Mouse (Mus musculus): ENCODE data around the gene Ldah. TPM values are rescaled to one million over a fixed set of nuclear protein-coding genes. Genes with fewer than 3 reads are reported as not detected.
A peak's percentile ranks its signal among the peaks of the same experiment; 100 is the strongest.
"Not testable (repeated sequence)": the region's sequence is repeated elsewhere in the genome, so short reads cannot be mapped to it uniquely, and the experiment has no call there.

Ldah gene
- 63.4 and 73.3 TPM in 2 replicates for polyA plus RNA-seq (2016; fragmentation: Nextera tagmentation; extraction: Ambion mirVana)

GRCm38 (mm10) chr12:8207978-8208403 is at the start of gene Ldah:
Gene Ldah (plus strand): TSS chr12:8208107.
- ATAC-seq (ENCODE audit: insufficient number of reproducible peaks, insufficient read depth, low FRiP score, low TSS enrichment, low read depth), result peak; percentile 94
- under 1% methylated on average over 34 of the region's 34 CpGs for WGBS
- Histone ChIP-seq H3K4me3 (replicated peaks) (peak within 1 kb of the TSS; percentile 78), H3K27me3 (no peaks in the 10 kb centered on the region), H3K36me3 (peaks cover 3% of the 10 kb centered on the region; the same call in 1 of the 2 replicates), H3K27ac (0 out of 2 replicates have a peak within 1 kb of the TSS, but pooled peaks have one; percentile 12), H3K9ac (replicated peaks) (peak within 1 kb of the TSS; percentile 80), H3K9me3 (0 out of 2 replicates have a peak, but pooled peaks cover 3% of the 10 kb centered on the region), H3K4me1 (replicated peaks) (no peaks in the 10 kb centered on the region), H3K4me2 (peak within 1 kb of the TSS; percentile 65)

- Histone ChIP-seq H3K4me1 (replicated peaks) (no peaks in the 10 kb centered on the region), H3K4me2 (no peak overlapping the region), H3K27me3 (no peaks in the 10 kb centered on the region), H3K4me3 (replicated peaks) (no peak overlapping the region), H3K9ac (replicated peaks) (no peak overlapping the region), H3K27ac (no peak overlapping the region), H3K9me3 (no peaks in the 10 kb centered on the region), H3K36me3 (no peaks in the 10 kb centered on the region)
- 64% methylated on average over 2 of the region's 2 CpGs for whole genome bisulfite sequencing
- no peak for ATAC-seq (ENCODE audit: insufficient number of reproducible peaks, insufficient read depth, low FRiP score, low TSS enrichment, low read depth)
These were observed 40.2 kb upstream of the Ldah start for GRCm38 (mm10) chr12:8167743-8168142.

GRCm38 (mm10) chr12:8180921-8181320 is 27.0 kb upstream of the Ldah start:
- Histone ChIP-seq H3K27ac (no peak overlapping the region), H3K9ac (replicated peaks) (no peak overlapping the region), H3K4me2 (no peak overlapping the region), H3K4me1 (replicated peaks) (no peaks in the 10 kb centered on the region), H3K9me3 (no peaks in the 10 kb centered on the region), H3K4me3 (replicated peaks) (no peak overlapping the region), H3K27me3 (no peaks in the 10 kb centered on the region), H3K36me3 (no peaks in the 10 kb centered on the region)
- 29% methylated on average over 6 of the region's 6 CpGs for WGBS
- ATAC-seq (ENCODE audit: insufficient number of reproducible peaks, insufficient read depth, low FRiP score, low TSS enrichment, low read depth), result no peak

- Histone ChIP-seq H3K27me3 (no peaks in the 10 kb centered on the region), H3K9me3 (no peaks in the 10 kb centered on the region), H3K27ac (no peak overlapping the region), H3K4me3 (replicated peaks) (no peak overlapping the region), H3K4me2 (no peak overlapping the region), H3K9ac (replicated peaks) (no peak overlapping the region), H3K36me3 (no peaks in the 10 kb centered on the region), H3K4me1 (replicated peaks) (no peaks in the 10 kb centered on the region)
- ATAC-seq (ENCODE audit: insufficient number of reproducible peaks, insufficient read depth, low FRiP score, low TSS enrichment, low read depth), result no peak
These were observed 26.2 kb upstream of the Ldah start for GRCm38 (mm10) chr12:8181744-8182143.

- H3K9me3 ChIP-seq, result no peaks in the 10 kb centered on the region
- H3K4me3 ChIP-seq (replicated peaks), result no peak overlapping the region
- no peaks in the 10 kb centered on the region for H3K36me3 ChIP-seq
- no peak overlapping the region for H3K4me2 ChIP-seq
- H3K4me1 ChIP-seq (replicated peaks), result no peaks in the 10 kb centered on the region
- no peak overlapping the region for H3K9ac ChIP-seq (replicated peaks)
- no peak overlapping the region for H3K27ac ChIP-seq
- no peaks in the 10 kb centered on the region for H3K27me3 ChIP-seq
- ATAC-seq (ENCODE audit: insufficient number of reproducible peaks, insufficient read depth, low FRiP score, low TSS enrichment, low read depth), result no peak
These were observed 23.4 kb upstream of the Ldah start for GRCm38 (mm10) chr12:8184518-8184917.

- Histone ChIP-seq H3K9me3 (no peaks in the 10 kb centered on the region), H3K4me2 (no peak overlapping the region), H3K27ac (no peak overlapping the region), H3K4me3 (replicated peaks) (no peak overlapping the region), H3K4me1 (replicated peaks) (no peaks in the 10 kb centered on the region), H3K27me3 (no peaks in the 10 kb centered on the region), H3K9ac (replicated peaks) (no peak overlapping the region), H3K36me3 (no peaks in the 10 kb centered on the region)
- ATAC-seq (ENCODE audit: insufficient number of reproducible peaks, insufficient read depth, low FRiP score, low TSS enrichment, low read depth), result no peak
These were observed 19.7 kb upstream of the Ldah start for GRCm38 (mm10) chr12:8188161-8188560.

DNA sequence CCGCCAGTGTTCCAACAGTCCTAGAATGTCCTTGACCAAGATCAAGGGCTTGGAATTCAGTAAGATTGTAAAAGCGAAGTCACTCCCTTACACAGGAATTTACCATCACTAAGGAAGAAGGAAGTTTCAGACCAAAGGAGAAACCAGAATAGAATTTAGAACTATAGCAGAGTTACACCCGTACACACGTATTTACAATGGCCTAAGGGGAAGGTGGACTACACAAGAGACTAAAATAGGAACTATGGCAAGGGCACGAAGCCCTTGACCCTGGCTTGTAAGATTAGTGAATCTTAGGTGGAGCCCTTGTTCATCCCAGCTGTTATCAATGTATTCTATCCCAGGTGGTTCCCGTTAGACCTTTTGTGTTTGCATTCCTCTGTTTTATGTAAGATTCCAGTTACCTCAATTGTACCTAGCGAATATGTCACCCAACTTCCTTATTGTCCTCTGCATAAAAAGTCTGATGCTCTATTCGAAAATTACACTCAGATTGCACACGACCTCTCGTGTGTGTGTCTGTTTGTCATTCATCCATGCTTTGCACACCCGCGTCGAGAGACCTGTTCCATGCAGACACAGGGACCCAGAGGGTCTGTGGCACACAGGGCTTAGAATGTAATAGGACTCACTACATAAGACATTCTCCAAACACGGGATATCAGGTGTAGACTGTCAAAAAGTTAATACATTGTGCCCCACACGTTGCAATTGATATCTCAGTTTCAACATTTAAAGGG is 18.9 kb upstream of the Ldah start:
- not testable (repeated sequence) for ATAC-seq (ENCODE audit: insufficient number of reproducible peaks, insufficient read depth, low FRiP score, low TSS enrichment, low read depth)

DNA sequence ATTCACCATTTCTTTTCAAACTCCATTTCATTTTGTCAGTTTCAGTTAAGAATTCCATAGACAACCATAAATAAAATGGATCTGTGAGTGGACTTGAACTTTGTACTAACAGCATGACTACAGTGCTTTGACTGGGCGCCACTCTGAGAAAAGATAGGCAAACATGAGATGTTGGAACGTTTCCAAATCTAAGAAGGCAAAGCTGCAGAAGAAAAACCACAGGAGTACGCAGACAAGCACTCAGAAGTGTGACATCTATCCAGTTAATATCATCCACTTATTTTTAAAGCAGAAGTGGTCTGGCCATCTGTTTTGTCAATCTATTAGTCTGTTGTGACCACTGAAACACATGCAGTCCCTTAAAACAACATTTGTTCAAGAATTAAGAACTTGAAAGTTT is 18.2 kb upstream of the Ldah start:
- no peaks in the 10 kb centered on the region for H3K4me1 ChIP-seq (replicated peaks)
- H3K9me3 ChIP-seq, result no peaks in the 10 kb centered on the region
- H3K36me3 ChIP-seq, result no peaks in the 10 kb centered on the region
- H3K4me2 ChIP-seq, result no peak overlapping the region
- H3K9ac ChIP-seq (replicated peaks), result no peak overlapping the region
- H3K27ac ChIP-seq, result no peak overlapping the region
- no peak for ATAC-seq (ENCODE audit: insufficient number of reproducible peaks, insufficient read depth, low FRiP score, low TSS enrichment, low read depth)
- 76% methylated on average over 3 of the region's 3 CpGs for WGBS
- H3K27me3 ChIP-seq, result no peaks in the 10 kb centered on the region
- no peak overlapping the region for H3K4me3 ChIP-seq (replicated peaks)

More for the DNA sequence above, 18.9 kb upstream of the Ldah start:
- not testable (repeated sequence) for H3K4me1 ChIP-seq (replicated peaks); H3K36me3 ChIP-seq; H3K4me3 ChIP-seq (replicated peaks); H3K4me2 ChIP-seq; H3K27ac ChIP-seq; H3K9ac ChIP-seq (replicated peaks); H3K9me3 ChIP-seq; H3K27me3 ChIP-seq
- WGBS, result 85% methylated on average over 15 of the region's 15 CpGs

GRCm38 (mm10) chr12:8205721-8206120 is 2.2 kb upstream of the Ldah start:
- Histone ChIP-seq H3K27me3 (no peaks in the 10 kb centered on the region), H3K27ac (no peak overlapping the region), H3K4me1 (replicated peaks) (no peaks in the 10 kb centered on the region), H3K4me3 (replicated peaks) (no peak overlapping the region), H3K9me3 (no peaks in the 10 kb centered on the region), H3K9ac (replicated peaks) (no peak overlapping the region), H3K4me2 (no peak overlapping the region), H3K36me3 (no peaks in the 10 kb centered on the region)
- WGBS, result 88% methylated on average over 2 of the region's 2 CpGs
- no peak for ATAC-seq (ENCODE audit: insufficient number of reproducible peaks, insufficient read depth, low FRiP score, low TSS enrichment, low read depth)

GRCm38 (mm10) chr12:8207578-8207977 is 329 bp upstream of the Ldah start:
- H3K27ac ChIP-seq, result 0 out of 2 replicates have a peak overlapping the region, but pooled peaks have one; percentile 12
- H3K4me3 ChIP-seq (replicated peaks), result peak overlapping the region; percentile 78
- WGBS, result 25% methylated on average over 3 of the region's 5 CpGs
- peak overlapping the region; percentile 65 for H3K4me2 ChIP-seq
- no peaks in the 10 kb centered on the region for H3K27me3 ChIP-seq
- no peak; the same call in 1 of the 2 replicates for ATAC-seq (ENCODE audit: insufficient number of reproducible peaks, insufficient read depth, low FRiP score, low TSS enrichment, low read depth)
- no peaks in the 10 kb centered on the region for H3K9me3 ChIP-seq
- H3K36me3 ChIP-seq, result no peaks in the 10 kb centered on the region
- no peaks in the 10 kb centered on the region for H3K4me1 ChIP-seq (replicated peaks)
- peak overlapping the region; percentile 80 for H3K9ac ChIP-seq (replicated peaks)

- H3K27me3 ChIP-seq, result no peaks in the 10 kb centered on the region
- ATAC-seq (ENCODE audit: insufficient number of reproducible peaks, insufficient read depth, low FRiP score, low TSS enrichment, low read depth), result no peak
- WGBS, result 85% methylated on average over 15 of the region's 15 CpGs
- H3K9me3 ChIP-seq, result 0 out of 2 replicates have a peak, but pooled peaks cover 3% of the 10 kb centered on the region
- H3K4me1 ChIP-seq (replicated peaks), result no peaks in the 10 kb centered on the region
- H3K4me3 ChIP-seq (replicated peaks), result no peak overlapping the region
- peaks cover 3% of the 10 kb centered on the region; the same call in 1 of the 2 replicates for H3K36me3 ChIP-seq
- H3K4me2 ChIP-seq, result no peak overlapping the region
- no peak overlapping the region for H3K27ac ChIP-seq
- no peak overlapping the region for H3K9ac ChIP-seq (replicated peaks)
These were observed 8.7 kb downstream of the Ldah start for GRCm38 (mm10) chr12:8216392-8217280.

Measured in limb, embryonic 12.5 days (tissue).